Mouse (Mus musculus): ENCODE measurements around the gene Akirin1. TPM values are rescaled to one million over a fixed set of nuclear protein-coding genes. Genes with fewer than 3 reads are reported as not detected.

Akirin1 gene
- polyA plus RNA-seq, 1 experiment from 2014 or later, result 55.1 TPM

GRCm38 (mm10) chr4:123705340-123705739 lies 44.8 kb downstream of the Akirin1 start:
- Histone ChIP-seq H3K27ac (no peak overlapping the region), H3K36me3 (no peaks in the 10 kb centered on the region), H3K4me1 (no peaks in the 10 kb centered on the region), H3K27me3 (ENCODE audit: low read depth, poor library complexity, severe bottlenecking) (no peaks in the 10 kb centered on the region), H3K4me3 (no peak overlapping the region), H3K9me3 (replicated peaks) (no peaks in the 10 kb centered on the region)
- WGBS, result 85% methylated on average over 2 of the region's 2 CpGs
- no peak for DNase-seq (ENCODE audit: low spot score)

GRCm38 (mm10) chr4:123693384-123693783 lies 56.8 kb downstream of the Akirin1 start:
- 85% methylated on average over 12 of the region's 12 CpGs for WGBS
- no peak for DNase-seq (ENCODE audit: low spot score)
- Histone ChIP-seq H3K27me3 (ENCODE audit: low read depth, poor library complexity, severe bottlenecking) (no peaks in the 10 kb centered on the region), H3K36me3 (no peaks in the 10 kb centered on the region), H3K9me3 (replicated peaks) (no peaks in the 10 kb centered on the region), H3K4me3 (no peak overlapping the region), H3K27ac (no peak overlapping the region), H3K4me1 (0 out of 2 replicates have a peak, but pooled peaks cover 3% of the 10 kb centered on the region)

GRCm38 (mm10) chr4:123692071-123692470 lies 58.1 kb downstream of the Akirin1 start:
- H3K9me3 ChIP-seq (replicated peaks), result no peaks in the 10 kb centered on the region
- no peaks in the 10 kb centered on the region for H3K36me3 ChIP-seq
- H3K4me3 ChIP-seq, result no peak overlapping the region
- no peaks in the 10 kb centered on the region for H3K27me3 ChIP-seq (ENCODE audit: low read depth, poor library complexity, severe bottlenecking)
- peaks cover 8% of the 10 kb centered on the region for H3K4me1 ChIP-seq
- H3K27ac ChIP-seq, result no peak overlapping the region
- DNase-seq (ENCODE audit: low spot score), result no peak
- 81% methylated on average over 3 of the region's 3 CpGs for WGBS

- 88% methylated on average over 10 of the region's 10 CpGs for whole genome bisulfite sequencing
- H3K4me3 ChIP-seq, result no peak overlapping the region
- no peaks in the 10 kb centered on the region for H3K36me3 ChIP-seq
- H3K27me3 ChIP-seq (ENCODE audit: low read depth, poor library complexity, severe bottlenecking), result peaks cover 16% of the 10 kb centered on the region
- H3K27ac ChIP-seq, result no peak overlapping the region
- no peak for DNase-seq (ENCODE audit: low spot score)
- no peaks in the 10 kb centered on the region for H3K9me3 ChIP-seq (replicated peaks)
- peaks cover 19% of the 10 kb centered on the region for H3K4me1 ChIP-seq
Observed at GRCm38 (mm10) chr4:123690311-123690710, 59.8 kb downstream of the Akirin1 start.

GRCm38 (mm10) chr4:123687025-123687781 lies 62.9 kb downstream of the Akirin1 start:
- Histone ChIP-seq H3K4me1 (peaks cover 16% of the 10 kb centered on the region), H3K9me3 (replicated peaks) (no peaks in the 10 kb centered on the region), H3K36me3 (no peaks in the 10 kb centered on the region), H3K4me3 (peak overlapping the region; percentile 89), H3K27me3 (ENCODE audit: low read depth, poor library complexity, severe bottlenecking) (peaks cover 26% of the 10 kb centered on the region), H3K27ac (peak overlapping the region; percentile 88)
- 0% methylated on average over 61 of the region's 89 CpGs for WGBS
- peak; percentile 67 for DNase-seq (ENCODE audit: low spot score)

- H3K27ac ChIP-seq, result peak overlapping the region; percentile 88
Observed at GRCm38 (mm10) chr4:123686368-123687024, 63.6 kb downstream of the Akirin1 start.

GRCm38 (mm10) chr4:123685506-123686242 lies 64.5 kb downstream of the Akirin1 start:
- Histone ChIP-seq H3K27me3 (ENCODE audit: low read depth, poor library complexity, severe bottlenecking) (peaks cover 26% of the 10 kb centered on the region), H3K36me3 (no peaks in the 10 kb centered on the region), H3K4me3 (peak overlapping the region; percentile 89), H3K4me1 (peaks cover 25% of the 10 kb centered on the region), H3K9me3 (replicated peaks) (no peaks in the 10 kb centered on the region), H3K27ac (no peak overlapping the region)
- WGBS, result 56% methylated on average over 8 of the region's 8 CpGs
- no peak for DNase-seq (ENCODE audit: low spot score)

More at GRCm38 (mm10) chr4:123686368-123687024, 63.6 kb downstream of the Akirin1 start:
- no peaks in the 10 kb centered on the region for H3K9me3 ChIP-seq (replicated peaks)
- H3K36me3 ChIP-seq, result no peaks in the 10 kb centered on the region
- H3K4me3 ChIP-seq, result peak overlapping the region; percentile 89
- H3K27me3 ChIP-seq (ENCODE audit: low read depth, poor library complexity, severe bottlenecking), result peaks cover 26% of the 10 kb centered on the region
- peak; percentile 53 for DNase-seq (ENCODE audit: low spot score)
- peaks cover 20% of the 10 kb centered on the region for H3K4me1 ChIP-seq
- under 1% methylated on average over 43 of the region's 56 CpGs for WGBS

- Histone ChIP-seq H3K27ac (no peak overlapping the region), H3K36me3 (no peaks in the 10 kb centered on the region), H3K4me3 (no peak overlapping the region), H3K27me3 (ENCODE audit: low read depth, poor library complexity, severe bottlenecking) (peaks cover 26% of the 10 kb centered on the region), H3K4me1 (peaks cover 25% of the 10 kb centered on the region), H3K9me3 (replicated peaks) (no peaks in the 10 kb centered on the region)
- DNase-seq (ENCODE audit: low spot score), result no peak
- 83% methylated on average over 7 of the region's 7 CpGs for WGBS
Observed at GRCm38 (mm10) chr4:123685046-123685445, 65.1 kb downstream of the Akirin1 start.

Other genes starting within 250 kb of the Akirin1 start
- 45.2 and 55.5 TPM in 2 replicates for gene Macf1, start 66.0 kb downstream of the Akirin1 start, polyA plus RNA-seq (2016; fragmentation: Nextera tagmentation; extraction: Ambion mirVana)
- 340 and 356 TPM in 2 replicates for gene Ndufs5, start 32.1 kb downstream of the Akirin1 start, polyA plus RNA-seq (2016; fragmentation: Nextera tagmentation; extraction: Ambion mirVana)
- 0.45 and 0.79 TPM in 2 replicates for gene Rhbdl2, start 37.5 kb upstream of the Akirin1 start, polyA plus RNA-seq (2016; fragmentation: Nextera tagmentation; extraction: Ambion mirVana)
- not detected in 2 replicates for gene 4933427I04Rik, start 109.3 kb upstream of the Akirin1 start, polyA plus RNA-seq (2016; fragmentation: Nextera tagmentation; extraction: Ambion mirVana)
- 66.8 and 76.1 TPM in 2 replicates for gene Mycbp, start 154.5 kb upstream of the Akirin1 start, polyA plus RNA-seq (2016; fragmentation: Nextera tagmentation; extraction: Ambion mirVana)
- 33.2 and 38.9 TPM in 2 replicates for gene Rragc, start 167.1 kb upstream of the Akirin1 start, polyA plus RNA-seq (2016; fragmentation: Nextera tagmentation; extraction: Ambion mirVana)
- not detected in 2 replicates for gene 4930535I16Rik, start 167.7 kb upstream of the Akirin1 start, polyA plus RNA-seq (2016; fragmentation: Nextera tagmentation; extraction: Ambion mirVana)